Mouse (Mus musculus) left cerebral cortex, adult 2 months (tissue): ENCODE measurements around the gene Psg17. TPM values are rescaled to one million over a fixed set of nuclear protein-coding genes. Genes with fewer than 3 reads are reported as not detected.
"Not testable (repeated sequence)": the region's sequence is repeated elsewhere in the genome, so short reads cannot be mapped to it uniquely, and the experiment has no call there.

Experiments used
- DNase-seq, 2 experiments: peaks; one replicate each; pipeline ENCODE4 v3.0.0; 2021 to 2022; ENCODE audit warnings: low spot score in 2 of 2, mixed read lengths in 1 of 2; ENCODE audit errors: extremely low spot score in 1 of 2
- H3K27ac ChIP-seq: fragments of 200-600 bp; 2 replicates; pipeline ENCODE4 v1.8.1; 2022
- H3K4me3 ChIP-seq: fragments of 200-600 bp; 2 replicates; pipeline ENCODE4 v1.8.1; 2022
- CTCF ChIP-seq: fragments of 200-600 bp; IDR thresholded peaks from 2 replicates; pipeline ENCODE4 v1.8.1; 2022; ENCODE audit warnings: antibody characterized with exemption, mild to moderate bottlenecking, moderate library complexity
- intact Hi-C: fragments of 180-260 bp; cut with DNase I; formaldehyde crosslinking; loops from one replicate; pipeline ENCODE4 v1.15.1; 2025
- long read RNA-seq, 2 experiments: library from polyadenylated mRNA; stranded (forward); transcript quantifications; one replicate each; pipeline ENCODE4 v2.0.0; 2021; ENCODE audit warnings: borderline mapping rate in 2 of 2
- total RNA-seq, 2 experiments: library from RNA; stranded (reverse); gene quantifications; 2 replicates each; pipeline ENCODE4 v1.2.3; 2021

The Psg17 gene
- not detected for total RNA-seq
- long read RNA-seq, experiment 1: 0 reads
- long read RNA-seq, experiment 2: 0 reads

- no peak within 1 kb of the TSS for H3K27ac ChIP-seq
- intact Hi-C loops: no loop called here
- no peak within 1 kb of the TSS for H3K4me3 ChIP-seq
- no peak for TF ChIP-seq CTCF
- no peak for DNase-seq
Measured at GRCm38 (mm10) chr7:18821507-18821906, at the start of gene Psg17. Gene Psg17 (minus strand): TSS chr7:18821607.

GRCm38 (mm10) chr7:18871031-18871430 lies 49.6 kb upstream of the Psg17 start, which contains the start of gene Pglyrp1:
Gene Pglyrp1 (plus strand): TSS chr7:18871331.
- H3K4me3 ChIP-seq, H3K27ac ChIP-seq, DNase-seq: not testable (repeated sequence)
- intact Hi-C loops: loop anchor here (5.0 kb wide), 2 partner anchors 39 to 659 kb away; no protein-coding TSS in a partner anchor

GRCm38 (mm10) chr7:18868491-18868890 lies 47.1 kb upstream of the Psg17 start:
- TF ChIP-seq CTCF: peak; percentile 31
- Histone ChIP-seq H3K4me3 (no peak overlapping the region), H3K27ac (no peak overlapping the region)
- intact Hi-C loops: no loop called here
- DNase-seq: no peak

GRCm38 (mm10) chr7:18862801-18863200 lies 41.4 kb upstream of the Psg17 start:
- intact Hi-C loops: no loop called here
- Histone ChIP-seq H3K27ac (no peak overlapping the region), H3K4me3 (no peak overlapping the region)
- TF ChIP-seq CTCF: no peak
- DNase-seq: no peak

GRCm38 (mm10) chr7:18858310-18858916 lies 37.0 kb upstream of the Psg17 start:
- DNase-seq: no peak
- TF ChIP-seq CTCF: no peak
- H3K4me3 ChIP-seq: no peak overlapping the region
- no peak overlapping the region for H3K27ac ChIP-seq
- intact Hi-C loops: no loop called here

GRCm38 (mm10) chr7:18848395-18848794 lies 27.0 kb upstream of the Psg17 start:
- intact Hi-C loops: no loop called here
- no peak overlapping the region for H3K27ac ChIP-seq
- TF ChIP-seq CTCF: no peak
- no peak overlapping the region for H3K4me3 ChIP-seq
- no peak for DNase-seq

- no peak for TF ChIP-seq CTCF
- Histone ChIP-seq H3K27ac (no peak overlapping the region), H3K4me3 (no peak overlapping the region)
- intact Hi-C loops: no loop called here
- no peak for DNase-seq
Measured at GRCm38 (mm10) chr7:18844811-18845210, 23.4 kb upstream of the Psg17 start.

GRCm38 (mm10) chr7:18841174-18841567 lies 19.8 kb upstream of the Psg17 start:
- Histone ChIP-seq H3K4me3 (peak overlapping the region; percentile 50), H3K27ac (peak overlapping the region; percentile 69; the same call in 1 of the 2 replicates)

GRCm38 (mm10) chr7:18840386-18841173 lies 19.2 kb upstream of the Psg17 start:
- intact Hi-C loops: no loop called here
- H3K4me3 ChIP-seq: peak overlapping the region; percentile 50
- peak; percentile 13 to 16 for DNase-seq
- TF ChIP-seq CTCF: no peak
- peak overlapping the region; percentile 83 for H3K27ac ChIP-seq

More at GRCm38 (mm10) chr7:18841174-18841567, 19.8 kb upstream of the Psg17 start:
- TF ChIP-seq CTCF: no peak
- intact Hi-C loops: no loop called here
- no peak for DNase-seq

- H3K27ac ChIP-seq: peak within 1 kb of the TSS; percentile 83
Measured at GRCm38 (mm10) chr7:18839865-18840264, 18.5 kb upstream of the Psg17 start, which contains the start of gene Mill2. Gene Mill2 (plus strand): TSS chr7:18839966.

GRCm38 (mm10) chr7:18832298-18832697 lies 10.9 kb upstream of the Psg17 start:
- no peak for DNase-seq
- intact Hi-C loops: loop anchor here (5.0 kb wide), 1 partner anchor 40 kb away; the partner anchor contains the start of gene Pglyrp1
- H3K4me3 ChIP-seq: no peak overlapping the region
- peak; percentile 16 for TF ChIP-seq CTCF
- no peak overlapping the region for H3K27ac ChIP-seq

More at GRCm38 (mm10) chr7:18839865-18840264, 18.5 kb upstream of the Psg17 start, which contains the start of gene Mill2:
- TF ChIP-seq CTCF: no peak
- peak within 1 kb of the TSS; percentile 50 for H3K4me3 ChIP-seq
- no peak for DNase-seq
- intact Hi-C loops: no loop called here

- TF ChIP-seq CTCF: no peak
- Histone ChIP-seq H3K27ac (no peak overlapping the region), H3K4me3 (no peak overlapping the region)
- intact Hi-C loops: no loop called here
- no peak for DNase-seq
Measured at GRCm38 (mm10) chr7:18829545-18829944, 8.1 kb upstream of the Psg17 start.
